ENCODE assay signal across 19 mouse cellular contexts in genomic region chr3:20131350-20131720, GRCm38 (mm10). TPM values are rescaled to one million over a fixed set of nuclear protein-coding genes. Genes with fewer than 3 reads are reported as not detected.
DNase-seq lines count a peak whose midpoint lies in the region; ATAC-seq and TF ChIP-seq lines count a peak whose summit lies in the region.
"Had no signal": no experiment of that assay in that cellular context is flagged by ENCODE, and none has a peak within 500 bp of the region (broad histone marks: within the 10 kb centered on the region; RNA-seq: fewer than 3 reads in every experiment).

No protein-coding gene starts in this region.

- no peak for TF ChIP-seq POLR2A in heart, adult 2 months (IDR thresholded peaks at IDR 0.05; ENCODE audit: insufficient read depth, low read depth, low read length)

- H3K36me3 ChIP-seq in heart, adult 2 months (ENCODE audit: control insufficient read depth, insufficient read depth, low read length): peaks cover 18% of the 10 kb centered on the region
- H3K36me3 ChIP-seq in intestine, embryonic 16.5 days (ENCODE audit: control insufficient read depth, insufficient read depth, low read length): no peaks in the 10 kb centered on the region; the same call in 1 of the 2 replicates
- H3K36me3 ChIP-seq in intestine, embryonic 15.5 days: no peaks in the 10 kb centered on the region
- peaks cover 18% of the 10 kb centered on the region; the same call in 1 of the 2 replicates for H3K36me3 ChIP-seq in lung, embryonic 16.5 days (ENCODE audit: control insufficient read depth, insufficient read depth, low read length)
- H3K36me3 ChIP-seq in stomach, embryonic 15.5 days: 0 out of 2 replicates have a peak, but pooled peaks cover 4% of the 10 kb centered on the region
- H3K36me3 ChIP-seq: limb, embryonic 15.5 days had no signal

- intact Hi-C loops in heart, adult 2 months (cut with DNase I): no loop called here

- peak; percentile 33; the same call in 1 of the 2 replicates for ATAC-seq in intestine, embryonic 16.5 days
- ATAC-seq in intestine, embryonic 15.5 days: no peak
- ATAC-seq in lung, embryonic 16.5 days (ENCODE audit: low read depth): peak; percentile 89
- 0 out of 2 replicates have a peak, but pooled peaks have one; percentile 17 for ATAC-seq in stomach, embryonic 15.5 days (ENCODE audit: insufficient read depth, low FRiP score, low read depth)
- ATAC-seq: forebrain, embryonic 14.5 days; liver, postnatal 0 days had no signal

- H3K9ac ChIP-seq in heart, adult 2 months (ENCODE audit: low read depth, low read length): no peak overlapping the region
- H3K9ac ChIP-seq in intestine, embryonic 16.5 days (ENCODE audit: low read depth, low read length): no peak overlapping the region
- no peak overlapping the region for H3K9ac ChIP-seq in intestine, embryonic 15.5 days
- H3K9ac ChIP-seq in lung, embryonic 16.5 days (ENCODE audit: low read length): no peak overlapping the region
- H3K9ac ChIP-seq in stomach, embryonic 15.5 days: no peak overlapping the region
- H3K9ac ChIP-seq: hindbrain, embryonic 13.5 days; limb, embryonic 15.5 days; liver, postnatal 0 days had no signal

- 73% methylated on average over 2 of the region's 2 CpGs for WGBS in heart, adult 2 months
- WGBS in intestine, embryonic 16.5 days: 66% methylated on average over 2 of the region's 2 CpGs
- 61% methylated on average over 2 of the region's 2 CpGs for WGBS in intestine, embryonic 15.5 days
- 42% methylated on average over 2 of the region's 2 CpGs for WGBS in lung, embryonic 16.5 days
- WGBS in stomach, embryonic 15.5 days: 64% methylated on average over 2 of the region's 2 CpGs

- H3K4me3 ChIP-seq in heart, adult 2 months: no peak overlapping the region
- no peak overlapping the region for H3K4me3 ChIP-seq in intestine, embryonic 16.5 days (ENCODE audit: low read length)
- H3K4me3 ChIP-seq in intestine, embryonic 15.5 days (replicated peaks): no peak overlapping the region
- H3K4me3 ChIP-seq in lung, embryonic 16.5 days (ENCODE audit: low read length): no peak overlapping the region
- H3K4me3 ChIP-seq in stomach, embryonic 15.5 days (replicated peaks): no peak overlapping the region
- H3K4me3 ChIP-seq: hindbrain, embryonic 13.5 days; limb, embryonic 15.5 days had no signal

- H3K27ac ChIP-seq in heart, adult 2 months: no peak overlapping the region
- H3K27ac ChIP-seq in intestine, embryonic 16.5 days (ENCODE audit: low read length): no peak overlapping the region
- H3K27ac ChIP-seq in intestine, embryonic 15.5 days: no peak overlapping the region
- H3K27ac ChIP-seq in lung, embryonic 16.5 days (ENCODE audit: low read length): peak overlapping the region; percentile 86
- no peak overlapping the region for H3K27ac ChIP-seq in stomach, embryonic 15.5 days
- H3K27ac ChIP-seq: hindbrain, embryonic 13.5 days; limb, embryonic 15.5 days had no signal

- H3K27me3 ChIP-seq in heart, adult 2 months (ENCODE audit: control insufficient read depth, insufficient read depth, low read length): no peaks in the 10 kb centered on the region
- H3K27me3 ChIP-seq in intestine, embryonic 16.5 days (replicated peaks; ENCODE audit: control insufficient read depth, insufficient read depth, low read length): no peaks in the 10 kb centered on the region
- H3K27me3 ChIP-seq in intestine, embryonic 15.5 days (replicated peaks): no peaks in the 10 kb centered on the region
- no peaks in the 10 kb centered on the region for H3K27me3 ChIP-seq in lung, embryonic 16.5 days (ENCODE audit: control insufficient read depth, insufficient read depth, low read depth, low read length)
- no peaks in the 10 kb centered on the region for H3K27me3 ChIP-seq in stomach, embryonic 15.5 days (replicated peaks)
- H3K27me3 ChIP-seq: hindbrain, embryonic 13.5 days; limb, embryonic 15.5 days had no signal

- no peaks in the 10 kb centered on the region for H3K9me3 ChIP-seq in intestine, embryonic 16.5 days (ENCODE audit: control insufficient read depth, low read length)
- H3K9me3 ChIP-seq in intestine, embryonic 15.5 days: no peaks in the 10 kb centered on the region
- no peaks in the 10 kb centered on the region for H3K9me3 ChIP-seq in lung, embryonic 16.5 days (ENCODE audit: control insufficient read depth, low read length)
- H3K9me3 ChIP-seq in stomach, embryonic 15.5 days: no peaks in the 10 kb centered on the region
- H3K9me3 ChIP-seq: hindbrain, embryonic 13.5 days; limb, embryonic 15.5 days had no signal

- no peak for TF ChIP-seq EP300 in heart, adult 2 months (IDR thresholded peaks at IDR 0.05; ENCODE audit: insufficient read depth, low read depth, low read length)

- no peak overlapping the region for H3K4me2 ChIP-seq in intestine, embryonic 16.5 days (ENCODE audit: low read depth, low read length)
- no peak overlapping the region for H3K4me2 ChIP-seq in intestine, embryonic 15.5 days (replicated peaks)
- H3K4me2 ChIP-seq in lung, embryonic 16.5 days (ENCODE audit: low read depth, low read length): no peak overlapping the region
- no peak overlapping the region for H3K4me2 ChIP-seq in stomach, embryonic 15.5 days
- H3K4me2 ChIP-seq: hindbrain, embryonic 13.5 days; limb, embryonic 15.5 days had no signal

- H3K4me1 ChIP-seq in heart, adult 2 months (ENCODE audit: control insufficient read depth, insufficient read depth, low read length): peaks cover 14% of the 10 kb centered on the region
- H3K4me1 ChIP-seq in intestine, embryonic 16.5 days (ENCODE audit: control insufficient read depth, insufficient read depth, low read length): no peaks in the 10 kb centered on the region
- no peaks in the 10 kb centered on the region for H3K4me1 ChIP-seq in intestine, embryonic 15.5 days (replicated peaks)
- H3K4me1 ChIP-seq in lung, embryonic 16.5 days (replicated peaks; ENCODE audit: control insufficient read depth, insufficient read depth, low read length): peaks cover 30% of the 10 kb centered on the region
- H3K4me1 ChIP-seq in stomach, embryonic 15.5 days: no peaks in the 10 kb centered on the region
- H3K4me1 ChIP-seq: hindbrain, embryonic 13.5 days; limb, embryonic 15.5 days had no signal

- H3K79me2 ChIP-seq in heart, adult 2 months (replicated peaks; ENCODE audit: control insufficient read depth, insufficient read depth, low read length): no peaks in the 10 kb centered on the region; the same call in 1 of the 2 replicates

- DNase-seq in heart, adult 11 months: peak; percentile 74
- no peak for DNase-seq in heart, adult 2 months
- no peak for DNase-seq in frontal cortex, adult 2 months (ENCODE audit: extremely low spot score in 1 of 2, low spot score in 1 of 2)
- no peak for DNase-seq in spleen, adult 12 weeks (ENCODE audit: low spot score)
- DNase-seq: B cell, adult 2 months; cerebellum, adult 11-12 months; gastrocnemius, postnatal 10 days; kidney, adult 18-20 months; kidney, postnatal 14 days; layer of hippocampus, adult 9-11 months; liver, postnatal 0 days; midbrain, embryonic 14.5 days had no signal

- no peak for TF ChIP-seq CTCF in heart, adult 2 months (IDR thresholded peaks at IDR 0.05)

RNA-seq across cellular contexts. Expression of gene Gyg, which starts 23.8 kb away (rescaled TPM):
- total RNA-seq in heart, adult 2 months (2021): 100 to 1,000 TPM; 145 to 161 TPM
- polyA plus RNA-seq in heart, adult 2 months (2012; rRNA removed): 114 and 195 TPM in 2 replicates
- polyA plus RNA-seq in intestine, embryonic 16.5 days (2015; fragmentation: Nextera tagmentation; extraction: Ambion mirVana): 47.6 and 51.3 TPM in 2 replicates
- 47.4 and 49.0 TPM in 2 replicates for polyA plus RNA-seq in intestine, embryonic 15.5 days (2015; fragmentation: Nextera tagmentation; extraction: Ambion mirVana)
- 336 and 351 TPM in 2 replicates for polyA plus RNA-seq in lung, embryonic 16.5 days (2015; fragmentation: Nextera tagmentation; extraction: Ambion mirVana)
- polyA plus RNA-seq in stomach, embryonic 15.5 days (2015; fragmentation: Nextera tagmentation; extraction: Ambion mirVana): 54.3 and 62.6 TPM in 2 replicates
- 34.6 and 39.6 TPM in 2 replicates for polyA plus RNA-seq in frontal cortex, adult 2 months (2012; rRNA removed)
